Mouse (Mus musculus) small intestine, adult 2 months (tissue): ENCODE data around the gene Pou2f1.

ENCODE experiments used
- CTCF ChIP-seq: fragments of 200-500 bp; IDR thresholded peaks from 2 replicates; pipeline ENCODE4 v1.5.1; 2012; ENCODE audit warnings: low read depth, mild to moderate bottlenecking, control low read depth, inconsistent platforms, low read length, moderate library complexity, mixed read lengths; ENCODE audit not compliant: insufficient replicate concordance, insufficient read length; ENCODE audit errors: extremely low read depth
- POLR2A ChIP-seq: fragments of 200-500 bp; IDR thresholded peaks from 2 replicates; pipeline ENCODE4 v1.6.1; 2012; ENCODE audit warnings: low read depth, mild to moderate bottlenecking, control low read depth, inconsistent platforms, low read length, moderate library complexity

GRCm38 (mm10) chr1:165985743-165986360 lies 16.6 kb downstream of the Pou2f1 start:
- no peak for TF ChIP-seq CTCF
- no peak for TF ChIP-seq POLR2A
